Mouse (Mus musculus) heart, embryonic 16.5 days (tissue): Measurements from ENCODE around the gene Plk2. TPM values are rescaled to one million over a fixed set of nuclear protein-coding genes. Genes with fewer than 3 reads are reported as not detected.

Experiments
- ATAC-seq: fragments of 200-750 bp; cut with Nextera tagmentation; replicated peaks from 2 replicates; pipeline ENCODE4 v1.8.0; 2017; ENCODE audit warnings: moderate number of reproducible peaks; ENCODE audit not compliant: insufficient read depth, low FRiP score; ENCODE audit errors: extremely low read depth
- H3K27ac ChIP-seq: fragments of 300-500 bp; sonication (generic); 2 replicates; pipeline ENCODE4 v1.5.1; 2014; ENCODE audit warnings: mild to moderate bottlenecking, low read length, control low read depth, moderate library complexity
- H3K27me3 ChIP-seq: fragments of 300-500 bp; sonication (generic); 2 replicates; pipeline ENCODE4 v1.6.1; 2014; ENCODE audit warnings: low read length, mixed read lengths; ENCODE audit not compliant: control insufficient read depth, insufficient read depth
- H3K36me3 ChIP-seq: fragments of 300-500 bp; sonication (generic); 2 replicates; pipeline ENCODE4 v1.6.1; 2014; ENCODE audit not compliant: control insufficient read depth, insufficient read depth
- H3K4me1 ChIP-seq: fragments of 300-500 bp; sonication (generic); 2 replicates; pipeline ENCODE4 v1.6.1; 2014; ENCODE audit warnings: low read length, mixed read lengths; ENCODE audit not compliant: control insufficient read depth, insufficient read depth
- H3K4me2 ChIP-seq: fragments of 300-500 bp; sonication (generic); 2 replicates; pipeline ENCODE4 v1.6.1; 2014; ENCODE audit warnings: low read depth, mild to moderate bottlenecking, control low read depth, low read length
- H3K4me3 ChIP-seq: fragments of 300-500 bp; sonication (generic); 2 replicates; pipeline ENCODE4 v1.5.1; 2014; ENCODE audit warnings: mild to moderate bottlenecking, control low read depth, low read length
- H3K9ac ChIP-seq: fragments of 300-500 bp; sonication (generic); 2 replicates; pipeline ENCODE4 v1.6.1; 2014; ENCODE audit warnings: low read length, control low read depth
- H3K9me3 ChIP-seq: fragments of 300-500 bp; sonication (generic); replicated peaks from 2 replicates; pipeline ENCODE4 v1.6.1; 2016; ENCODE audit warnings: low read length; ENCODE audit not compliant: control insufficient read depth
- WGBS: fragments of 180-500 bp; shearing (Covaris S2); extraction: QIAGEN DNeasy Blood & Tissue Kit; methylation state at CpG from one replicate; pipeline ENCODE4 v1.1.7; 2014; 5-methylcytosine and 5-hydroxymethylcytosine counted together
- polyA plus RNA-seq: library from polyadenylated mRNA; unstranded; fragments of >200 nt; fragmentation: Nextera tagmentation; extraction: Ambion mirVana; gene quantifications from 2 replicates; pipeline ENCODE4 v1.2.1, GENCODE M21; 2015

The Plk2 gene
- polyA plus RNA-seq, 1 experiment from 2014 or later = 88.5 TPM

DNA sequence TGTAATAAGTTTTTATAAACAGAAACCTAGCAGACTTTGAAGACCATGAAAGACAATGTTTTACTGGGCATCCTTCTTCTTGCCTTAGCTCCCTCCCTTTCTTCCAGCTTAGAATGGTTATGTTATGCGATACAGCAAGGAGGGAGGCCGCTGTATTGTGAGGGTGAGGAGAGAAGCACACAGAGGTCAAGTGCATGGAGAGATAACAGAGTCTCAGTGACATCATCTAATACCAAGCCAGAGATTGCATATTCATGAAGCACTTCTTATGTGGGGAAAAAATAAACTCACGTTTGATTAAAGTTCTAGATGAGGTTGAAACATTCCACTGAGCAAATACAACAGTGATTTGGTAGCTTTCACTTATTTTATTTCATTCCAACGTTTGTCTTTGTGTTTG, 55.2 kb downstream of the Plk2 start:
- peaks cover 14% of the 10 kb centered on the region for H3K4me1 ChIP-seq
- H3K36me3 ChIP-seq = no peaks in the 10 kb centered on the region

More for the DNA sequence above, 55.2 kb downstream of the Plk2 start:
- ATAC-seq = no peak
- H3K9ac ChIP-seq = no peak overlapping the region
- no peaks in the 10 kb centered on the region for H3K27me3 ChIP-seq
- H3K27ac ChIP-seq = no peak overlapping the region
- no peak overlapping the region for H3K4me3 ChIP-seq
- H3K9me3 ChIP-seq = no peaks in the 10 kb centered on the region
- H3K4me2 ChIP-seq = no peak overlapping the region
- WGBS = 33% methylated on average over 4 of the region's 4 CpGs

Other genes starting within 250 kb of the Plk2 start
- 0.41 and 0.47 TPM in 2 replicates for gene Rab3c, start 114.0 kb upstream of the Plk2 start, polyA plus RNA-seq
- 0.16 and 0.38 TPM in 2 replicates for gene Gapt, start 37.8 kb upstream of the Plk2 start, polyA plus RNA-seq